Mouse (Mus musculus) megakaryocyte progenitor cell, adult 5-6 weeks (primary cell): ENCODE measurements around the gene Ggt6. TPM values are rescaled to one million over a fixed set of nuclear protein-coding genes. Genes with fewer than 3 reads are reported as not detected.

ENCODE experiments used
- ATAC-seq: replicated peaks from 2 replicates; pipeline ENCODE4 v1.8.0; 2016; ENCODE audit warnings: mild to moderate bottlenecking, moderate TSS enrichment, inconsistent platforms; ENCODE audit not compliant: poor library complexity
- total RNA-seq, 2 experiments: library from RNA; stranded (forward) in 1 of 2; stranded (reverse) in 1 of 2; fragments of 157-497, 149-512 nt in 1 of 2; fragments of 200-1000 nt in 1 of 2; gene quantifications; 2 replicates each; pipeline versions ENCODE4 v1.2.3 to v1.2.4; 2015 to 2017

Gene Ggt6
- total RNA-seq (2015) (not detected in 2 replicates), total RNA-seq (2017) (not detected in 2 replicates)

DNA sequence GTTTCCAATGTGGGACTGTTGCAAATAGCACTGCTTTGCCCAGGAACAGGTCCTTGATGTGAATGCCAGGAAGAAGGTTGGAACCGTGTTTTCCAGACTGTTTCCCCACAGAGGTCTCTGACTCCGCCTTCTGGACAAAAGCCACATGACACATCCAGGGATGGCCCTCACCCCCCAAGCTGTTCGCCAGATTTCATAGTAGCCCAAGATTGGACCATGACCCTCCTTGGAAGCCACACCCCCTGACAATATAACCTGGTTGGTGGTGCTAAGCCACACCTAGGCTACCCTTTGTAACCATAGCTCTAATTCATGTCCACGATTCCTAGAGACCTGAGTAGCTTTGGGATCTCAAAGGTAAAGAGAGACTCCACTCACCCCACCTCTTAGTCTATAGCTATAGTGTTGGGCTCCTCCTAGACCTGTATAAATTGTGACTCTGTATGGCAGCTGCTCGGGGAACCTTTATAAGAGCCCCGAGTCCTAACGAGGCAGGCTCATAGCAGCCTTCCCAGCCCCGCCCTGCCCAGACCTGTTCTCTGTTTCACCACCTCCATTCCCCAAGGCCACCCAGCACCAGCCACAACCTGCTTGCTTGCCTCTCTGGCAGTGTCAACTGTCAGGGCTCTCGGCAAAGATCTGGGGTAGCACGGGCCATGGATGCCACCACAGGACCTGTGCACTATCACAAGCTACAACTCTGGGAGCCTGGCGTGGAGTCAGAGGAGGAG lies at the start of gene Ggt6:
TSS of gene Ggt6 (plus strand) at position 564 of the 731 bp plus-strand sequence.
- no peak for ATAC-seq

GRCm38 (mm10) chr11:72388113-72388529 lies 47.2 kb upstream of the Ggt6 start:
- no peak for ATAC-seq

- ATAC-seq, result no peak
Observed at GRCm38 (mm10) chr11:72389407-72390142, 45.8 kb upstream of the Ggt6 start.

DNA sequence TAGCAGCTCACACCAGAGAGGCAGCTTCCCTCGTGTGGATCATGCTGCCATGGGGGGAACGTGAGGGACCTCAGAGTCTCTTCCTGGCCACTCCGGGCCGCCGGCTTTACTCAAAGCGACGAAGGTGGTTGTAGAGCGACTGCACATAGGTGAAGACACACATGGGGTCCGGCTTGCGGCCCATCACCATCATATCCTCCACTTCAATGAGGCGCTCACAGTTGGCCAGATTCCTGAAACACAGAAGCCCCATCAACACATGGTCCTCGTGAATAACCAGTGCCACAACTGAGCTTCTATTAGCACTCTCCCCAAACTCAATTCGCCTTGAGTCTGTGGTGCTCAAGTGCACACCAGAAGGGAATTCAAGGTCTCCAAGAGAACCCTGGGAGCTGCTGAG lies 44.1 kb upstream of the Ggt6 start:
- no peak for ATAC-seq

- ATAC-seq, result peak; percentile 60
Observed at GRCm38 (mm10) chr11:72393243-72393642, 42.1 kb upstream of the Ggt6 start.

GRCm38 (mm10) chr11:72393669-72394068 lies 41.7 kb upstream of the Ggt6 start:
- no peak for ATAC-seq

GRCm38 (mm10) chr11:72394694-72395093 lies 40.6 kb upstream of the Ggt6 start:
- 0 out of 2 replicates have a peak, but pooled peaks have one; percentile 23 for ATAC-seq

- ATAC-seq, result no peak
Observed at GRCm38 (mm10) chr11:72395652-72396051, 39.7 kb upstream of the Ggt6 start.

GRCm38 (mm10) chr11:72396621-72397020 lies 38.7 kb upstream of the Ggt6 start:
- no peak for ATAC-seq

GRCm38 (mm10) chr11:72397072-72397471 lies 38.3 kb upstream of the Ggt6 start:
- ATAC-seq, result no peak

DNA sequence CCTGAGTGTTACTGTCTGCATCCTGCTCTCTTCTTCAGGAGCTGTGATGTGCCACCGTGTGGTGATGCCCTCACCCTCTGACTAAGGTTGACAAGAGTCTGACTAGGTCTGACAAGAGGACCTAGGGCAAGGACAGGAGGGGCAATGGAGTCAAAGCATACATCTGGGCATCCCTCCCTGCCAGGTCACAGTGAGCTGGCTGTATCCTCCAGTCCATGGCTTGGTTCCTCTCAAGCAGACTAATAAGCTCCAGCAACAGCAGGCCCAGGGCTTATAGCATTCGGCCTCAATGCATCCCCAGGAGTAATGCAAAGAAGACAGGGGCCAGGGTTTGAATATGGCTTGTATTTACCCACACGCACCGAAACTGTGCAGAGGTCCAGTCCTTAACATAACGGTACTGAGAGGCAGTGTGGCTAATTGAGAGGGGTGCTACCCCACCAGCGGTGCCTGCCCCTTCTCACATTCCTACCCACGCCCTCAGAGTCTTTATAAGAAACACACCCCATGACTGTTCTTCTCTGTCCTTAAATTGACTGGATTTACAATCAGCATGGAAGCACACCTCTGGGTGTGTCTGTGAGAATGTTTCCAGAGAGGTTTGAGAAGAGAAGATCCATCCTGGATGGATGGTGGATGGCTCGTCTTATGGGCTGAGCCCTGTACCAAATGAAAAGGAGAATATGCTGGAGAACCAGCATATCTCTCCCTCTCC lies 37.4 kb upstream of the Ggt6 start:
- no peak for ATAC-seq

DNA sequence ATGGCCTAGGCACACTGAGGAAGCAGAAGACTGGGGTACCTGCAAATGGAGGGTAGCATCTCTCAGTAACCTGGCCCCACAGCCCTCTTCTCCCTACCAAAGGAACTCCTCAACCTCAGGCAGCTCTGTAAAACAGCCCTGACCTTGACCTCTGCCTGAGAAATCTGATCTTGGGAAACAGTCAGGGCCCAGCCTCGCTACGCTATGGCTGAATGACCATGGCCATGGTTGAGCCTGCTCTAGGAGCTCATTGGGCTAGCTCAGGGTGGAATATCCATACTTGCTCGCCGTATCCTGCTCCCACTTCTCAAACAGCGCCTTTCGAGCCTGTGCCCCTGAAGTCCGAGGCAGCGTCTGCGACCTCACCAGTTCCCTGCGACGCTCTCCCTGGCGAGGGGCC lies 34.3 kb upstream of the Ggt6 start:
- ATAC-seq, result no peak

DNA sequence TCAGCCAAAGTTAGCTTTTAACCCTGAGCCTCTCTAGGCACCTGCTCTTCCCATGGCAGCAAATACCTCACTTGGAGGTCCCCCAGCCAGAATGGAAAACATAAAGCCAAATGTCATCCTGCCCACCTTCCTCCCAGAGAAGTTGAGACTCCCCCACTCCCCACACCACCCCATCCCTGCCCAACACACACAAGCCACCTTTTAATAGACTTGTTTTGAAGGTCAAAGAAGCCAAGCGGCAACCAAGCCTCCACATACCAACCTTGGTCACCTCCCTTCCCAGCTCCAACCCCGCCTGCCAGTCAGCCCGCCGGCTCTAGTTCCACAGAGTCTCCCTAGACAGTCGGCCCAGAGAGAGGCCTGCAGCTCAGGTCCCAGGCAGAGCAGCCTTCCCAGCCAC lies 33.3 kb upstream of the Ggt6 start:
- no peak for ATAC-seq

DNA sequence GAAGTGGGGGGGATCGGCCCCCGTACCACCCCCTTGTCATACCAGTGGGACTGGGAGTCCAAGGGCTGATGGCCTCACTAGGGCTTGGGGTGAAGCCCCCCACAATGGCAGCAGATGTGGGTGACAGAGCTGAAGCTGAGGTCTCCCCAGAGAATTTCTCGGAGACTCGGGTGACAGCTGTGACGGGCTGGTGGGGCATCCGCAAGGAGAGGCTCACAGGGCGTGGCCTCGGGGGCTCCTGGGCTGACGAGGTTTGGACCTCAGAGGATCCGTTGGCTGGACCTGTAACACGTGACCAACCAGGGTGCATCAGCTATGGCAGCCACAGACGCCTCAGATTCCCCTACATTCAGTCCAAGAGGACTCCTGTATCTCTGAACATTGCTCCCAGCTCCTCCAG lies 32.4 kb upstream of the Ggt6 start:
- ATAC-seq, result no peak

DNA sequence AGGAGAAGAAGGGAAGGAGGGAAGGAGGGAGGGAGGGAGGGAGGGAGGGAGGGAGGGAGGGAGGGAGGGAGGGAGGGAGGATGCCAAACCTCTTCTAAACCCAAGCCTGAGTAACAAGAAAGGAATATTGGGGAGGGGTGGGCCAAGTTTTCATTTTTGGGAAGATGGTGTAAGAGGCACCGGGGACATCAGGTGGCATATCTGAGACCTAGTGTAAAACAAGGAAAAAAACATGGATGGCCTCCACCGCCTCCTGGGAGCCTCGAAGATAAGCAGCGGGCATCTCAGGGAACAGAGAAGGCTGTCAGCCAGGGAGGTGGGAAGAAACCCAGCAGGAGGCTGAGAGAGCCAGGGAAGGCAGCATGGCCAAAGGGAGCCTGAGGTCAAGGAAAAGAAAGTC lies 29.8 kb upstream of the Ggt6 start:
- no peak for ATAC-seq

- no peak for ATAC-seq
Observed at GRCm38 (mm10) chr11:72406079-72406675, 29.1 kb upstream of the Ggt6 start.

- ATAC-seq, result no peak
Observed at GRCm38 (mm10) chr11:72407081-72407480, 28.2 kb upstream of the Ggt6 start.

DNA sequence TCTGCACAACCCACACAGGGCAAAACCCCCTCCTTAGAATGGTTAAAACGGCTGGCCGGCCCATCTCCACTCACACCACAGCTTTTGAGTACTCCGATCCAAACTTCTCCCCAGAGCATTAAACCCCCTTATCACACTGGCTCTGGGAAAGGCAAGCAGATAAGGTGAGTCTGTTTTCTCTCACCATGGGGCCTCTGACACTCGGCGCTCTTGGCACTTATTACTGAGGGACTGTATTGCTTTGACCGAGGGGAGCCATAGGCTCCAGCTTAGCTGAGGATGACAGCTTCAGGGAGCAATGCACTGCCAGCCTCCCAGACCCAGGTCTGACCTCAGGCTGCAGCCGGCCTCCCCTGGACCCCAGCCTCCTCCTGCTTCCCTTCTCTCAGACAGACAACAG lies 27.8 kb upstream of the Ggt6 start:
- no peak; the same call in 1 of the 2 replicates for ATAC-seq

- ATAC-seq, result no peak
Observed at GRCm38 (mm10) chr11:72408451-72409170, 26.7 kb upstream of the Ggt6 start.

DNA sequence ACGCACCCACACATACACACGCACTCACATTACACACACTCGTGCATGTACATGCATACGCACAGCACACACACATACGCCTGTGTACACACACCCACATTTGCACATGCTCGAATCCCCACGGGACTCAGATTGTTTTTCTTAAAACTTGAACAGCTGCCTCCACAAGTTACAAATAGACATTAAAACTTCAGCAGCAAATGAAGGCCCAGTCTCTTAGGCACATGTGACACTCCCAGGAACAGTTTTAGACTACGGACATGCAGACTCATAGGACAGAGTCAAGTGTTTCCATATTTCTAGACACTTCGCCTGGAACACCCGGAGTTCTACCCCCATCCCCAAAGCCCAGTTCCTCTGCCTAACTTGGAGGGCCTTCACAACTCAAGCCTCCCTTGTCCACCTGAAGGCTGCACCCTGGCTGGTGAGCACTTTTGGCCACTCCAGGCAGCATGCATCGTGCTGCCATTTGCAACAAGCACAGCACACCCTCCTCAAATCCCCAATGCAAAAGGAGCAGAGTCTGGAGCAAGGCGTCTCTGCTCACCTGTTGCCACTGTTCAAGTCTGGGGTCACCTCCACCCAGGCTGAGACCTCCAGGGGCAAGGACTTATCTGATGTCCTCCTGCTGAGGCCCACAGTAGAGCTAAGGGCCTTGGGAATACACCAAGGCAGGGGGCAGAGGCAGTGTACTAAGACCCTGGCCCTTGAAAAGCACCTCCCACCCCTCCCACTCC lies 25.5 kb upstream of the Ggt6 start:
- ATAC-seq, result no peak
